Mouse (Mus musculus) B cell, adult (primary cell): ENCODE measurements around the gene Mfsd9. TPM values are rescaled to one million over a fixed set of nuclear protein-coding genes. Genes with fewer than 3 reads are reported as not detected.

Experiments used
- total RNA-seq: library from RNA; stranded (reverse); gene quantifications from 4 replicates; pipeline ENCODE4 v1.2.4, GENCODE M21; 2023; ENCODE audit not compliant: inconsistent age

Mfsd9 gene
- 1.1 to 1.4 TPM (median 1.2 TPM) in 4 replicates for total RNA-seq

DNA sequence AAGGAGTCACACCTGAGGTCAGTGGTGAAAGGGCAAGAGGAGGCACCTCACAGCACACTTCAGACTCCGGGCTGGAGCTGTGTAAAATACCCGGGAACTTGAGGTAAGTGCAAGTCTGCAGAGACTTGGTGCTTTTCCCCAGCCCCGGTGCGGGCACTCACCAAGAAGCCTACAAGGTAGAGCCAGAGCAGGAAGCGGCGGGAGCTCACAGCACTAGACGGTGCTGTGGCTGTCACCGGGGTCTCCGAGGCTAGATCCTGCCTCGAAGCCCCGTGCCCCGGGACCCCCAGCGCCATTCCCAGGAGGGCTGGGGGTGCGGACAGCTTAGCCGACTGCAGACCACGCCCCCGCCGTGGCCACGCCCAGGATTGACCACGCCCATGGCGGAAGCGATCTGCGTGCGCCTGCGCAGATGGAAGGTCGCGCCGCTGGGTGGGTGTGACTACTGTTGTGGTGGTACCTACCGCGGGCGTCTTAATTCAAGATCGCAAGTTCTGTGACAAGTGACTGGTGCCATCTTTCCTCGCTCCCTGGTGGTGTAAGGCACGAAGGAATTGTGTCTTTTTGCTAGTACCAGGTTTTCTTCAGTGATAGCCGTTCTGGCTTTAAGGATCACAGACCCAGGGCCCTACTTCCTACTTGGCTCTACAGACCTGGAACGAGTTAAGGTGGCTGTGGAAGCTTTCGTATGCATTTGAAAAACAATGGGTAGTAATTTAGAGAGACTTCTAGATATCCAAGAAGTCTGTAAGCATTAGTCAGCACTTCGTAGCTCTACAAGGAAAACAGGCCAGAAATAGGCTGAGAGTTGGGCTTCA lies at the start of gene Mfsd9:
TSS of gene Mfsd9 (minus strand) at position 364 of the 818 bp plus-strand sequence.

GRCm38 (mm10) chr1:40805351-40805750 lies 14.9 kb upstream of the Mfsd9 start, which contains the start of gene Tmem182:
Tmem182 (plus strand) TSS chr1:40805601.

Other genes with a start within 250 kb of the Mfsd9 start
- gene Slc9a4, start 210.6 kb downstream of the Mfsd9 start, total RNA-seq: not detected in 4 replicates
- not detected in 4 replicates for gene Slc9a2, start 110.1 kb downstream of the Mfsd9 start, total RNA-seq
- not detected in 4 replicates for gene Tmem182, start 14.9 kb upstream of the Mfsd9 start, total RNA-seq